Mouse (Mus musculus): ENCODE results near the gene AL732309.1.

Gene AL732309.1

GRCm38 (mm10) chr2:25238106-25238505 lies 8.6 kb downstream of the AL732309.1 start:
- no peak for DNase-seq (ENCODE audit: low spot score in 2 of 2)

GRCm38 (mm10) chr2:25237522-25237921 lies 9.1 kb downstream of the AL732309.1 start:
- DNase-seq (ENCODE audit: low spot score in 2 of 2), result no peak

- DNase-seq (ENCODE audit: low spot score in 2 of 2), result no peak
Observed at GRCm38 (mm10) chr2:25236614-25237013, 10.0 kb downstream of the AL732309.1 start, which contains the start of gene Rnf224. Gene Rnf224, minus strand, starts transcription at chr2:25236787.

- no peak for DNase-seq (ENCODE audit: low spot score in 2 of 2)
Observed at GRCm38 (mm10) chr2:25234551-25235220, 12.0 kb downstream of the AL732309.1 start.

- DNase-seq (ENCODE audit: low spot score in 2 of 2), result no peak
Observed at GRCm38 (mm10) chr2:25234050-25234449, 12.6 kb downstream of the AL732309.1 start, which contains the start of gene Slc34a3. Gene Slc34a3, minus strand, starts transcription at chr2:25234364.

- DNase-seq (ENCODE audit: low spot score in 2 of 2), result no peak
Observed at GRCm38 (mm10) chr2:25233421-25233820, 13.2 kb downstream of the AL732309.1 start.

GRCm38 (mm10) chr2:25231038-25231437 lies 15.6 kb downstream of the AL732309.1 start:
- DNase-seq (ENCODE audit: low spot score in 2 of 2), result no peak

GRCm38 (mm10) chr2:25230581-25230980 lies 16.1 kb downstream of the AL732309.1 start:
- DNase-seq (ENCODE audit: low spot score in 2 of 2), result no peak

- no peak for DNase-seq (ENCODE audit: low spot score in 2 of 2)
Observed at GRCm38 (mm10) chr2:25229582-25229981, 17.1 kb downstream of the AL732309.1 start.

- no peak for DNase-seq (ENCODE audit: low spot score in 2 of 2)
Observed at GRCm38 (mm10) chr2:25228995-25229530, 17.6 kb downstream of the AL732309.1 start.

- DNase-seq (ENCODE audit: low spot score in 2 of 2), result peak; percentile 91 to 97
Observed at GRCm38 (mm10) chr2:25228431-25228889, 18.2 kb downstream of the AL732309.1 start.

GRCm38 (mm10) chr2:25227406-25227805 lies 19.3 kb downstream of the AL732309.1 start:
- no peak for DNase-seq (ENCODE audit: low spot score in 2 of 2)

- no peak for DNase-seq (ENCODE audit: low spot score in 2 of 2)
Observed at GRCm38 (mm10) chr2:25226864-25227263, 19.8 kb downstream of the AL732309.1 start.

- DNase-seq (ENCODE audit: low spot score in 2 of 2), result no peak
Observed at GRCm38 (mm10) chr2:25225811-25226379, 20.8 kb downstream of the AL732309.1 start.

GRCm38 (mm10) chr2:25224766-25225752 lies 21.6 kb downstream of the AL732309.1 start:
- peak; percentile 96 to 98 for DNase-seq (ENCODE audit: low spot score in 2 of 2)

GRCm38 (mm10) chr2:25224492-25224765 lies 22.2 kb downstream of the AL732309.1 start, which contains the start of gene Tubb4b:
Gene Tubb4b, minus strand, starts transcription at chr2:25224702.
- no peak for DNase-seq (ENCODE audit: low spot score in 2 of 2)

GRCm38 (mm10) chr2:25223681-25224491 lies 22.8 kb downstream of the AL732309.1 start:
- peak; percentile 93 to 95 for DNase-seq (ENCODE audit: low spot score in 2 of 2)

GRCm38 (mm10) chr2:25221331-25221772 lies 25.3 kb downstream of the AL732309.1 start:
- no peak for DNase-seq (ENCODE audit: low spot score in 2 of 2)

GRCm38 (mm10) chr2:25218445-25218844 lies 28.2 kb downstream of the AL732309.1 start, which contains the start of gene Fam166a:
Gene Fam166a, plus strand, starts transcription at chr2:25218745.
- DNase-seq (ENCODE audit: low spot score in 2 of 2), result no peak

GRCm38 (mm10) chr2:25217666-25218065 lies 29.0 kb downstream of the AL732309.1 start:
- no peak for DNase-seq (ENCODE audit: low spot score in 2 of 2)

- DNase-seq (ENCODE audit: low spot score in 2 of 2), result no peak
Observed at GRCm38 (mm10) chr2:25214444-25214843, 32.2 kb downstream of the AL732309.1 start, which contains the start of gene Stpg3. Gene Stpg3, minus strand, starts transcription at chr2:25214637.

Measured in spleen, postnatal 4 days (tissue).